Mouse (Mus musculus): ENCODE measurements at regions not wholly inside any gene's neighbourhood (a gene's known extent, or its start where the extent isn't known, plus 50 kb on each side); places are given as distances from the start of the nearest gene placed in this dataset.
"Not testable (repeated sequence)": the region's sequence is repeated elsewhere in the genome, so short reads cannot be mapped to it uniquely, and the experiment has no call there.

- DNase-seq (ENCODE audit: extremely low spot score in 1 of 2, low spot score in 2 of 2) = no peak
- intact Hi-C loops (cut with DNase I) = no loop called here
Observed at GRCm38 (mm10) chr5:14309981-14310380, 204.7 kb upstream of the Pclo start.

- DNase-seq (ENCODE audit: extremely low spot score in 1 of 2, low spot score in 2 of 2) = no peak
- intact Hi-C loops (cut with DNase I) = no loop called here
Observed at GRCm38 (mm10) chr5:14311729-14312128, 203.0 kb upstream of the Pclo start.

- intact Hi-C loops (cut with DNase I) = no loop called here
- no peak for DNase-seq (ENCODE audit: extremely low spot score in 1 of 2, low spot score in 2 of 2)
Observed at GRCm38 (mm10) chr5:14320216-14320615, 194.5 kb upstream of the Pclo start.

- DNase-seq (ENCODE audit: extremely low spot score in 1 of 2, low spot score in 2 of 2) = no peak
- intact Hi-C loops (cut with DNase I) = no loop called here
Observed at GRCm38 (mm10) chr5:14322000-14322399, 192.7 kb upstream of the Pclo start.

GRCm38 (mm10) chr5:14360446-14360845, 154.3 kb upstream of the Pclo start:
- intact Hi-C loops (cut with DNase I) = no loop called here

GRCm38 (mm10) chr5:14389184-14389890, 125.4 kb upstream of the Pclo start:
- intact Hi-C loops (cut with DNase I) = no loop called here
- DNase-seq (ENCODE audit: extremely low spot score in 1 of 2, low spot score in 2 of 2) = peak; percentile 52 to 56

More at GRCm38 (mm10) chr5:14360446-14360845, 154.3 kb upstream of the Pclo start:
- no peak for DNase-seq (ENCODE audit: extremely low spot score in 1 of 2, low spot score in 2 of 2)

GRCm38 (mm10) chr5:14391793-14392192, 122.9 kb upstream of the Pclo start:
- DNase-seq (ENCODE audit: extremely low spot score in 1 of 2, low spot score in 2 of 2) = no peak
- intact Hi-C loops (cut with DNase I) = loop anchor here (5.0 kb wide), 1 partner anchor 416 kb away; no protein-coding TSS in a partner anchor

GRCm38 (mm10) chr5:14403381-14403780, 111.3 kb upstream of the Pclo start:
- DNase-seq (ENCODE audit: extremely low spot score in 1 of 2, low spot score in 2 of 2); intact Hi-C loops (cut with DNase I): not testable (repeated sequence)

GRCm38 (mm10) chr5:14404344-14404743, 110.4 kb upstream of the Pclo start:
- intact Hi-C loops (cut with DNase I) = no loop called here
- no peak for DNase-seq (ENCODE audit: extremely low spot score in 1 of 2, low spot score in 2 of 2)

- intact Hi-C loops (cut with DNase I) = no loop called here
Observed at GRCm38 (mm10) chr5:14415234-14415862, 99.4 kb upstream of the Pclo start.

GRCm38 (mm10) chr5:14453082-14453481, 61.6 kb upstream of the Pclo start:
- intact Hi-C loops (cut with DNase I) = no loop called here
- DNase-seq (ENCODE audit: extremely low spot score in 1 of 2, low spot score in 2 of 2) = no peak

More at GRCm38 (mm10) chr5:14415234-14415862, 99.4 kb upstream of the Pclo start:
- peak in 1 of 2 experiments; percentile 9 for DNase-seq (ENCODE audit: extremely low spot score in 1 of 2, low spot score in 2 of 2)
